Mouse (Mus musculus): Measurements from ENCODE around the gene Olfr417. TPM values are rescaled to one million over a fixed set of nuclear protein-coding genes. Genes with fewer than 3 reads are reported as not detected.

Olfr417 gene
- total and polyA plus RNA-seq, 2 experiments from 2014 or later = not detected

DNA sequence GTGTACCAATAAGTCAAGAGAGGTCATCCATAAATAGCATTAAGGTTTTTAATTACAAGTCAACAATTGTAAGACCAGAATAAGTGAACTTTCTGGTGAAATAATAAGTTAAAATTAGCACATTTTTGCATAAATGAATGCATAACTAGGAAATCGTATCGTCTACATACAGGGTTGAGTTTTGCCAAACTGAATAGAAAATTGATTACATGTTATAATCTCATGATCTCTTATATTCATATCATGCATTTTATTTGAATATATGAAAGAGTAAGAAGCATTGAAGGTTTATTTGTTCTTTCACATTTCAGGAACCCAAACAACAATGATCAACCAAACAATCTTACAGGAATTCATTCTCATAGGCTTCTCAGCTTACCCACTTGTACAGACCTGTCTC, 25.8 kb downstream of the Olfr417 start, which contains the start of gene Olfr248:
Gene Olfr248, plus strand, starts transcription at position 301 of the 400 bp plus-strand sequence.
- Histone ChIP-seq H3K9me3 (replicated peaks; ENCODE audit: control insufficient read depth, low read length) (no peaks in the 10 kb centered on the region), H3K27ac (ENCODE audit: low read depth) (no peak within 1 kb of the TSS), H3K4me2 (ENCODE audit: low read depth, low read length) (no peak within 1 kb of the TSS), H3K4me1 (ENCODE audit: control insufficient read depth, insufficient read depth) (no peaks in the 10 kb centered on the region), H3K9ac (replicated peaks; ENCODE audit: low read depth, low read length) (no peak within 1 kb of the TSS), H3K27me3 (ENCODE audit: control insufficient read depth, insufficient read depth, low read length) (no peaks in the 10 kb centered on the region), H3K36me3 (replicated peaks; ENCODE audit: control insufficient read depth, insufficient read depth, low read length) (no peaks in the 10 kb centered on the region), H3K4me3 (ENCODE audit: low read depth, low read length) (no peak within 1 kb of the TSS)
- no peak for ATAC-seq (ENCODE audit: insufficient read depth, low read depth)
- WGBS = 80% methylated on average over 2 of the region's 2 CpGs
- no peak for TF ChIP-seq CTCF (IDR thresholded peaks at IDR 0.05; ENCODE audit: low read depth)
- TF ChIP-seq EP300 (IDR thresholded peaks at IDR 0.05; ENCODE audit: low read depth) = no peak
- DNase-seq (ENCODE audit: low spot score) = no peak

DNA sequence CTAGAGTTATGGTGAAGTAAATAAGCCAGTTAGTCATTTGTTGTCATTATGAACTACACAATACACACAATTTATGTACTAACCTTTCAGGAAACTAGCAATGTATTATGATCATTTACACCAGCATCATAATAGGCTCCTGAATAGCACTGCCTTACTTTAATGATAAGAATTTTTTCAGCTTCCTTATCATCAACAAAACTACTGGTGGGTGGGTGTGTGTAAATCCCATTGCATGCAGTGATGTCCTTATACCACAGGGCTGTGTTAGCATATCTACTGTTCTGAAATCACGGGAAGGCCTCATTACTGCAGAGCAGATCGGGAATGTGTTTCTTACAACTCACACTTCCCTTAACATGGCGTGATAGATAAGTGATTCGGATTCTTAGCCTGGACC, 58.0 kb downstream of the Olfr417 start:
- 34% methylated on average over 4 of the region's 4 CpGs for WGBS
- no peak overlapping the region for H3K27ac ChIP-seq (ENCODE audit: low read depth)

DNA sequence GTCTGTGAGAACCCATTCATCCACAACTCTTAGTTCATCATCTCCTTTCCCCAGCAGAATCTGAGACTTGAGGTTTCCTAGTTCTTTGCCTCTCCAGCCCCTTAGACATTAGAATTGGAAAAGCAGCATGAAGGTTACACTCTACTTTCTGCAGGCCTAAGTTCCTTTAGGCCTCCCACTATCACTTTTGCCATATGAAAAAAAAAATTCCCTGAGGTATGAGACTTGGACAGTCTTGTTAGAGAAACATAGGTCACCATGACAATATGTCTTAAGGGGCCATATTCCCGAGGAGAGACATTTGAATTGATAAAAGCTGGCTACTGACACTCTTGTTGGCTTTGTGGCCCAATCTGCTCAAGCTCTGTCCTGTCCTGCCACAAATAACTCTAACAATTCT, 58.8 kb downstream of the Olfr417 start, which contains the start of gene Olfr414:
Gene Olfr414, plus strand, starts transcription at position 301 of the 400 bp plus-strand sequence.
- H3K4me2 ChIP-seq (ENCODE audit: low read depth, low read length) = no peak within 1 kb of the TSS
- WGBS = 34% methylated on average over 1 of the region's 1 CpGs
- H3K4me3 ChIP-seq (ENCODE audit: low read depth, low read length) = no peak within 1 kb of the TSS
- DNase-seq (ENCODE audit: low spot score) (no peak), ATAC-seq (ENCODE audit: insufficient read depth, low read depth) (no peak)
- H3K9ac ChIP-seq (replicated peaks; ENCODE audit: low read depth, low read length) = no peak within 1 kb of the TSS
- no peak within 1 kb of the TSS for H3K27ac ChIP-seq (ENCODE audit: low read depth)
- TF ChIP-seq CTCF (IDR thresholded peaks at IDR 0.05; ENCODE audit: low read depth) (no peak), EP300 (IDR thresholded peaks at IDR 0.05; ENCODE audit: low read depth) (no peak)
- no peaks in the 10 kb centered on the region for H3K36me3 ChIP-seq (replicated peaks; ENCODE audit: control insufficient read depth, insufficient read depth, low read length)
- no peaks in the 10 kb centered on the region for H3K27me3 ChIP-seq (ENCODE audit: control insufficient read depth, insufficient read depth, low read length)
- no peaks in the 10 kb centered on the region for H3K4me1 ChIP-seq (ENCODE audit: control insufficient read depth, insufficient read depth)
- no peaks in the 10 kb centered on the region for H3K9me3 ChIP-seq (replicated peaks; ENCODE audit: control insufficient read depth, low read length)

More for the DNA sequence above, 58.0 kb downstream of the Olfr417 start:
- H3K4me3 ChIP-seq (ENCODE audit: low read depth, low read length) = no peak overlapping the region
- no peak overlapping the region for H3K9ac ChIP-seq (replicated peaks; ENCODE audit: low read depth, low read length)
- no peaks in the 10 kb centered on the region for H3K36me3 ChIP-seq (replicated peaks; ENCODE audit: control insufficient read depth, insufficient read depth, low read length)
- no peak overlapping the region for H3K4me2 ChIP-seq (ENCODE audit: low read depth, low read length)
- H3K4me1 ChIP-seq (ENCODE audit: control insufficient read depth, insufficient read depth) = no peaks in the 10 kb centered on the region
- no peak for DNase-seq (ENCODE audit: low spot score)
- H3K9me3 ChIP-seq (replicated peaks; ENCODE audit: control insufficient read depth, low read length) = no peaks in the 10 kb centered on the region
- no peaks in the 10 kb centered on the region for H3K27me3 ChIP-seq (ENCODE audit: control insufficient read depth, insufficient read depth, low read length)
- TF ChIP-seq CTCF (IDR thresholded peaks at IDR 0.05; ENCODE audit: low read depth) (no peak), EP300 (IDR thresholded peaks at IDR 0.05; ENCODE audit: low read depth) (no peak)
- no peak for ATAC-seq (ENCODE audit: insufficient read depth, low read depth)

Other genes with a start within 250 kb of the Olfr417 start
- not detected in 2 replicates for gene Olfr231, start 244.0 kb upstream of the Olfr417 start, total RNA-seq (2014; rRNA removed; ENCODE audit: low replicate concordance)
- gene Olfr231, start 244.0 kb upstream of the Olfr417 start, polyA plus RNA-seq (2015; fragmentation: Nextera tagmentation; extraction: Ambion mirVana) = not detected in 2 replicates
- gene Olfr424, start 233.6 kb upstream of the Olfr417 start, total RNA-seq (2014; rRNA removed; ENCODE audit: low replicate concordance) = not detected in 2 replicates
- not detected in 2 replicates for gene Olfr424, start 233.6 kb upstream of the Olfr417 start, polyA plus RNA-seq (2015; fragmentation: Nextera tagmentation; extraction: Ambion mirVana)
- not detected in 2 replicates for gene Olfr420, start 209.5 kb upstream of the Olfr417 start, total RNA-seq (2014; rRNA removed; ENCODE audit: low replicate concordance)
- gene Olfr420, start 209.5 kb upstream of the Olfr417 start, polyA plus RNA-seq (2015; fragmentation: Nextera tagmentation; extraction: Ambion mirVana) = not detected in 2 replicates
- 1.9 and 3.7 TPM in 2 replicates for gene Spta1, start 192.3 kb upstream of the Olfr417 start, total RNA-seq (2014; rRNA removed; ENCODE audit: low replicate concordance)
- gene Spta1, start 192.3 kb upstream of the Olfr417 start, polyA plus RNA-seq (2015; fragmentation: Nextera tagmentation; extraction: Ambion mirVana) = 1.3 and 1.5 TPM in 2 replicates
- gene Olfr419, start 113.1 kb upstream of the Olfr417 start, total RNA-seq (2014; rRNA removed; ENCODE audit: low replicate concordance) = not detected in 2 replicates
- not detected in 2 replicates for gene Olfr419, start 113.1 kb upstream of the Olfr417 start, polyA plus RNA-seq (2015; fragmentation: Nextera tagmentation; extraction: Ambion mirVana)
- not detected in 2 replicates for gene Mptx1, start 34.6 kb upstream of the Olfr417 start, total RNA-seq (2014; rRNA removed; ENCODE audit: low replicate concordance)
- not detected in 2 replicates for gene Mptx1, start 34.6 kb upstream of the Olfr417 start, polyA plus RNA-seq (2015; fragmentation: Nextera tagmentation; extraction: Ambion mirVana)
- gene Olfr248, start 25.9 kb downstream of the Olfr417 start, total RNA-seq (2014; rRNA removed; ENCODE audit: low replicate concordance) = not detected in 2 replicates
- gene Olfr248, start 25.9 kb downstream of the Olfr417 start, polyA plus RNA-seq (2015; fragmentation: Nextera tagmentation; extraction: Ambion mirVana) = not detected in 2 replicates
- gene Olfr414, start 58.9 kb downstream of the Olfr417 start, total RNA-seq (2014; rRNA removed; ENCODE audit: low replicate concordance) = not detected in 2 replicates
- gene Olfr414, start 58.9 kb downstream of the Olfr417 start, polyA plus RNA-seq (2015; fragmentation: Nextera tagmentation; extraction: Ambion mirVana) = not detected in 2 replicates
- not detected in 2 replicates for gene Olfr220, start 77.0 kb downstream of the Olfr417 start, total RNA-seq (2014; rRNA removed; ENCODE audit: low replicate concordance)
- not detected in 2 replicates for gene Olfr220, start 77.0 kb downstream of the Olfr417 start, polyA plus RNA-seq (2015; fragmentation: Nextera tagmentation; extraction: Ambion mirVana)
- 0.27 TPM in 1 of 2 replicates, not detected in the other for gene Fmn2, start 136.7 kb downstream of the Olfr417 start, total RNA-seq (2014; rRNA removed; ENCODE audit: low replicate concordance)
- gene Fmn2, start 136.7 kb downstream of the Olfr417 start, polyA plus RNA-seq (2015; fragmentation: Nextera tagmentation; extraction: Ambion mirVana) = 0.07 and 0.10 TPM in 2 replicates